Mouse (Mus musculus) midbrain, embryonic 15.5 days (tissue): Measurements from ENCODE around the gene Endou. TPM values are rescaled to one million over a fixed set of nuclear protein-coding genes. Genes with fewer than 3 reads are reported as not detected.

Experiments used
- ATAC-seq: fragments of 200-750 bp; cut with Nextera tagmentation; replicated peaks from 2 replicates; pipeline ENCODE4 v1.8.0; 2017; ENCODE audit warnings: moderate TSS enrichment
- H3K27ac ChIP-seq: fragments of 300-500 bp; sonication (generic); 2 replicates; pipeline ENCODE4 v1.5.1; 2015; ENCODE audit warnings: mild to moderate bottlenecking, inconsistent platforms
- H3K27me3 ChIP-seq: fragments of 300-500 bp; sonication (generic); replicated peaks from 2 replicates; pipeline ENCODE4 v1.6.1; 2015; ENCODE audit warnings: inconsistent platforms
- H3K36me3 ChIP-seq: fragments of 300-500 bp; sonication (generic); replicated peaks from 2 replicates; pipeline ENCODE4 v1.6.1; 2015; ENCODE audit warnings: inconsistent platforms
- H3K4me1 ChIP-seq: fragments of 300-500 bp; sonication (generic); 2 replicates; pipeline ENCODE4 v1.6.1; 2015; ENCODE audit warnings: inconsistent platforms
- H3K4me2 ChIP-seq: fragments of 300-500 bp; sonication (generic); 2 replicates; pipeline ENCODE4 v1.6.1; 2015; ENCODE audit warnings: inconsistent platforms, mild to moderate bottlenecking, moderate library complexity
- H3K4me3 ChIP-seq: fragments of 300-500 bp; sonication (generic); 2 replicates; pipeline ENCODE4 v1.5.1; 2015; ENCODE audit warnings: mild to moderate bottlenecking, inconsistent platforms
- H3K9ac ChIP-seq: fragments of 300-500 bp; sonication (generic); 2 replicates; pipeline ENCODE4 v1.6.1; 2015; ENCODE audit warnings: mild to moderate bottlenecking, inconsistent platforms
- H3K9me3 ChIP-seq: fragments of 300-500 bp; sonication (generic); 2 replicates; pipeline ENCODE4 v1.6.1; 2016; ENCODE audit warnings: inconsistent platforms
- WGBS: fragments of 180-500 bp; shearing (Covaris S2); methylation state at CpG from one replicate; pipeline ENCODE4 v1.1.7; 2015; ENCODE audit warnings: mixed read lengths; 5-methylcytosine and 5-hydroxymethylcytosine counted together
- polyA plus RNA-seq: library from polyadenylated mRNA; unstranded; fragments of >200 nt; fragmentation: Nextera tagmentation; extraction: Ambion mirVana; gene quantifications from 2 replicates; pipeline ENCODE4 v1.2.1, GENCODE M21; 2015

Gene Endou
- 0.17 and 0.27 TPM in 2 replicates for polyA plus RNA-seq

- H3K36me3 ChIP-seq: no peaks in the 10 kb centered on the region
- H3K27me3 ChIP-seq: no peaks in the 10 kb centered on the region
- no peak within 1 kb of the TSS for H3K4me3 ChIP-seq
- H3K9ac ChIP-seq: no peak within 1 kb of the TSS
- H3K4me1 ChIP-seq: no peaks in the 10 kb centered on the region
- no peaks in the 10 kb centered on the region for H3K9me3 ChIP-seq
- ATAC-seq: no peak
- no peak within 1 kb of the TSS for H3K4me2 ChIP-seq
- H3K27ac ChIP-seq: no peak within 1 kb of the TSS
- WGBS: 94% methylated on average over 8 of the region's 8 CpGs
Measured at GRCm38 (mm10) chr15:97731111-97731510, at the start of gene Endou. Endou (minus strand) TSS chr15:97731339.

GRCm38 (mm10) chr15:97780611-97781031 is 49.5 kb upstream of the Endou start:
- H3K27me3 ChIP-seq: peaks cover 17% of the 10 kb centered on the region; the same call in 1 of the 2 replicates
- no peaks in the 10 kb centered on the region for H3K36me3 ChIP-seq
- 67% methylated on average over 12 of the region's 12 CpGs for WGBS
- no peak overlapping the region for H3K27ac ChIP-seq
- no peak overlapping the region for H3K4me2 ChIP-seq
- H3K9ac ChIP-seq: no peak overlapping the region
- H3K4me1 ChIP-seq: peaks cover 12% of the 10 kb centered on the region; the same call in 1 of the 2 replicates
- H3K4me3 ChIP-seq: no peak overlapping the region
- no peak for ATAC-seq
- no peaks in the 10 kb centered on the region for H3K9me3 ChIP-seq

GRCm38 (mm10) chr15:97779576-97779975 is 48.4 kb upstream of the Endou start:
- H3K27me3 ChIP-seq: peaks cover 20% of the 10 kb centered on the region; the same call in 1 of the 2 replicates
- H3K4me2 ChIP-seq: no peak overlapping the region
- no peaks in the 10 kb centered on the region for H3K36me3 ChIP-seq
- H3K27ac ChIP-seq: no peak overlapping the region
- H3K9me3 ChIP-seq: no peaks in the 10 kb centered on the region
- H3K4me3 ChIP-seq: no peak overlapping the region
- no peak overlapping the region for H3K9ac ChIP-seq
- 81% methylated on average over 1 of the region's 1 CpGs for WGBS
- ATAC-seq: no peak
- H3K4me1 ChIP-seq: peaks cover 7% of the 10 kb centered on the region; the same call in 1 of the 2 replicates

- H3K4me2 ChIP-seq: no peak within 1 kb of the TSS
- H3K27me3 ChIP-seq: peaks cover 20% of the 10 kb centered on the region; the same call in 1 of the 2 replicates
- no peak for ATAC-seq
- H3K9me3 ChIP-seq: no peaks in the 10 kb centered on the region
- H3K4me1 ChIP-seq: peaks cover 7% of the 10 kb centered on the region; the same call in 1 of the 2 replicates
- no peak within 1 kb of the TSS for H3K27ac ChIP-seq
- 76% methylated on average over 8 of the region's 8 CpGs for WGBS
- H3K36me3 ChIP-seq: no peaks in the 10 kb centered on the region
- H3K4me3 ChIP-seq: no peak within 1 kb of the TSS
- H3K9ac ChIP-seq: no peak within 1 kb of the TSS
Measured at GRCm38 (mm10) chr15:97778311-97779098, 47.4 kb upstream of the Endou start, which contains the start of gene Slc48a1. Slc48a1 (plus strand) TSS chr15:97778520.

- Histone ChIP-seq H3K9me3 (no peaks in the 10 kb centered on the region), H3K4me1 (peaks cover 7% of the 10 kb centered on the region; the same call in 1 of the 2 replicates), H3K4me3 (no peak overlapping the region), H3K9ac (no peak overlapping the region), H3K27me3 (peaks cover 8% of the 10 kb centered on the region; the same call in 1 of the 2 replicates), H3K4me2 (no peak overlapping the region), H3K36me3 (no peaks in the 10 kb centered on the region), H3K27ac (no peak overlapping the region)
- 84% methylated on average over 6 of the region's 6 CpGs for WGBS
- no peak for ATAC-seq
Measured at GRCm38 (mm10) chr15:97776919-97777318, 45.8 kb upstream of the Endou start.

GRCm38 (mm10) chr15:97776514-97776913 is 45.4 kb upstream of the Endou start:
- H3K27me3 ChIP-seq: peaks cover 6% of the 10 kb centered on the region; the same call in 1 of the 2 replicates
- H3K27ac ChIP-seq: no peak overlapping the region
- H3K9me3 ChIP-seq: no peaks in the 10 kb centered on the region
- no peak overlapping the region for H3K4me3 ChIP-seq
- H3K4me2 ChIP-seq: no peak overlapping the region
- no peak overlapping the region for H3K9ac ChIP-seq
- 14% methylated on average over 8 of the region's 8 CpGs for WGBS
- no peaks in the 10 kb centered on the region for H3K36me3 ChIP-seq
- H3K4me1 ChIP-seq: peaks cover 5% of the 10 kb centered on the region; the same call in 1 of the 2 replicates
- ATAC-seq: no peak

GRCm38 (mm10) chr15:97773961-97774370 is 42.8 kb upstream of the Endou start:
- peaks cover 5% of the 10 kb centered on the region; the same call in 1 of the 2 replicates for H3K4me1 ChIP-seq
- 69% methylated on average over 5 of the region's 5 CpGs for WGBS
- no peak overlapping the region for H3K4me3 ChIP-seq
- H3K27ac ChIP-seq: no peak overlapping the region
- no peak overlapping the region for H3K9ac ChIP-seq
- ATAC-seq: no peak
- H3K9me3 ChIP-seq: no peaks in the 10 kb centered on the region
- H3K36me3 ChIP-seq: no peaks in the 10 kb centered on the region
- peaks cover 19% of the 10 kb centered on the region for H3K27me3 ChIP-seq
- no peak overlapping the region for H3K4me2 ChIP-seq

- Histone ChIP-seq H3K36me3 (no peaks in the 10 kb centered on the region), H3K9me3 (no peaks in the 10 kb centered on the region), H3K4me3 (no peak overlapping the region), H3K9ac (no peak overlapping the region), H3K4me2 (no peak overlapping the region), H3K4me1 (peaks cover 9% of the 10 kb centered on the region), H3K27ac (no peak overlapping the region), H3K27me3 (peaks cover 19% of the 10 kb centered on the region)
- no peak for ATAC-seq
- 24% methylated on average over 5 of the region's 5 CpGs for WGBS
Measured at GRCm38 (mm10) chr15:97773108-97773507, 42.0 kb upstream of the Endou start.

- no peaks in the 10 kb centered on the region for H3K36me3 ChIP-seq
- no peak for ATAC-seq
- H3K27ac ChIP-seq: no peak overlapping the region
- no peak overlapping the region for H3K4me3 ChIP-seq
- WGBS: 70% methylated on average over 8 of the region's 8 CpGs
- H3K9me3 ChIP-seq: no peaks in the 10 kb centered on the region
- H3K4me2 ChIP-seq: no peak overlapping the region
- peaks cover 34% of the 10 kb centered on the region for H3K4me1 ChIP-seq
- H3K9ac ChIP-seq: no peak overlapping the region
- H3K27me3 ChIP-seq: peaks cover 19% of the 10 kb centered on the region
Measured at GRCm38 (mm10) chr15:97770280-97770679, 39.1 kb upstream of the Endou start.

DNA sequence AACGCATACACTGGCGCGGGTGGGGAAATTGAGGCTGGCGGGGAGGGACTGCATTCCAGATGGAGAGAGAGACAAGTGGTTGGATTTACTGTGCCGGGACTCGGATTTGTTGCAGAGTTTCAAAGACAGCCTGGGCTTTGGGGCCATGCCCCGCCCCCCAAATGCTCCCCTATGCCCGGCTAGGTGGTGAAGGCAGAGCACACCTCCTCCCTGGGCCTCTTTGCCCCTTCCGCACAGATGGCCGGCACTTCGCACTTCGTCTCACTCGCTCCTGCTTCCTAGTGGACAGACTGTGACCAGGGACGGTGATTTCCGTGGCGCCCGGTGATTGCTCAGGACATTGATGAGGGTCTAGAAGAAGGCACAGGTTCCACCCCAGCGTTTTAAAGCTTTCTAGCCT is 37.1 kb upstream of the Endou start:
- ATAC-seq: no peak; the same call in 1 of the 2 replicates

GRCm38 (mm10) chr15:97767280-97768186 is 36.4 kb upstream of the Endou start, which contains the start of gene Rapgef3:
Rapgef3 (minus strand) TSS chr15:97767972.
- peak; percentile 74 for ATAC-seq
- no peaks in the 10 kb centered on the region for H3K9me3 ChIP-seq
- peak within 1 kb of the TSS; percentile 45 for H3K4me3 ChIP-seq
- peak within 1 kb of the TSS; percentile 66 for H3K27ac ChIP-seq
- peak within 1 kb of the TSS; percentile 90 for H3K4me2 ChIP-seq
- under 1% methylated on average over 44 of the region's 44 CpGs for WGBS
- peak within 1 kb of the TSS; percentile 45 for H3K9ac ChIP-seq
- H3K36me3 ChIP-seq: no peaks in the 10 kb centered on the region
- peaks cover 23% of the 10 kb centered on the region for H3K27me3 ChIP-seq
- peaks cover 34% of the 10 kb centered on the region for H3K4me1 ChIP-seq

More for the DNA sequence above, 37.1 kb upstream of the Endou start:
- Histone ChIP-seq H3K27me3 (peaks cover 23% of the 10 kb centered on the region), H3K9ac (peak overlapping the region; percentile 45), H3K9me3 (no peaks in the 10 kb centered on the region), H3K4me3 (peak overlapping the region; percentile 45), H3K4me1 (peaks cover 37% of the 10 kb centered on the region), H3K27ac (peak overlapping the region; percentile 66), H3K4me2 (peak overlapping the region; percentile 90), H3K36me3 (no peaks in the 10 kb centered on the region)
- WGBS: 1% methylated on average over 18 of the region's 18 CpGs
